Mouse (Mus musculus) MEL (cell line): ENCODE measurements around the gene C2cd4b. TPM values are rescaled to one million over a fixed set of nuclear protein-coding genes. Genes with fewer than 3 reads are reported as not detected.

Experiments
- DNase-seq: peaks from one replicate; pipeline ENCODE4 v3.0.0; 2011; ENCODE audit warnings: low read depth, low spot score
- H3K27ac ChIP-seq: 2 replicates; pipeline ENCODE4 v1.5.1; 2012; ENCODE audit warnings: low read depth, mild to moderate bottlenecking, control low read depth, low read length, moderate library complexity; ENCODE audit not compliant: control insufficient read depth
- H3K27me3 ChIP-seq, 2 experiments: fragments of 150-350 bp in 1 of 2; sonication (generic) in 1 of 2; 2 replicates each; pipeline ENCODE4 v1.6.1; 2012; ENCODE audit warnings: low read length in 2 of 2, mild to moderate bottlenecking in 2 of 2, improper control_type of control experiment in 1 of 2, moderate library complexity in 1 of 2; ENCODE audit not compliant: insufficient read depth in 2 of 2, control insufficient read depth in 1 of 2
- H3K36me3 ChIP-seq, 2 experiments: 2 replicates each; pipeline ENCODE4 v1.6.1; 2012 to 2014; ENCODE audit warnings: low read length in 2 of 2, improper control_type of control experiment in 1 of 2, inconsistent platforms in 1 of 2, mild to moderate bottlenecking in 1 of 2; ENCODE audit not compliant: insufficient read depth in 2 of 2, control insufficient read depth in 1 of 2
- H3K4me1 ChIP-seq, 2 experiments: fragments of 150-350 bp in 1 of 2; sonication (generic) in 1 of 2; 2 replicates each; pipeline ENCODE4 v1.6.1; 2012; ENCODE audit warnings: low read length in 2 of 2, improper control_type of control experiment in 1 of 2, mild to moderate bottlenecking in 1 of 2; ENCODE audit not compliant: insufficient read depth in 2 of 2, control insufficient read depth in 1 of 2
- H3K4me3 ChIP-seq, 2 experiments: fragments of 150-350 bp in 1 of 2; sonication (generic) in 1 of 2; 2 replicates each; pipeline ENCODE4 v1.5.1; 2012; ENCODE audit warnings: low read depth in 2 of 2, low read length in 2 of 2, mild to moderate bottlenecking in 2 of 2, moderate library complexity in 2 of 2, control low read depth in 1 of 2, improper control_type of control experiment in 1 of 2; ENCODE audit not compliant: control insufficient read depth in 1 of 2, insufficient read depth in 1 of 2
- H3K79me2 ChIP-seq: 2 replicates; pipeline ENCODE4 v1.6.1; 2012; ENCODE audit warnings: mild to moderate bottlenecking, low read length, moderate library complexity; ENCODE audit not compliant: control insufficient read depth, poor library complexity, insufficient read depth
- H3K9ac ChIP-seq: 2 replicates; pipeline ENCODE4 v1.6.1; 2012; ENCODE audit warnings: low read depth, mild to moderate bottlenecking, control low read depth, low read length, moderate library complexity; ENCODE audit not compliant: control insufficient read depth, poor library complexity, severe bottlenecking
- H3K9me3 ChIP-seq: fragments of 150-350 bp; sonication (generic); replicated peaks from 2 replicates; pipeline ENCODE4 v1.6.1; 2012; ENCODE audit warnings: mild to moderate bottlenecking, low read length, improper control_type of control experiment, moderate library complexity; ENCODE audit not compliant: insufficient read depth
- BHLHE40 ChIP-seq: IDR thresholded peaks from 2 replicates; pipeline ENCODE4 v1.6.1; 2012; ENCODE audit warnings: low read depth, mild to moderate bottlenecking, inconsistent platforms, low read length, improper control_type of control experiment, borderline replicate concordance
- CHD1 ChIP-seq: IDR thresholded peaks from 2 replicates; pipeline ENCODE4 v1.6.1; 2012; ENCODE audit warnings: low read depth, mild to moderate bottlenecking, inconsistent platforms, low read length, improper control_type of control experiment
- CTCF ChIP-seq, 3 experiments: IDR thresholded peaks in 2 of 3; conservative IDR thresholded peaks in 1 of 3; 2 replicates each; pipeline ENCODE4 v1.5.1; 2011 to 2012; ENCODE audit warnings: low read length in 3 of 3, low read depth in 2 of 3, mild to moderate bottlenecking in 2 of 3, improper control_type of control experiment in 1 of 3, inconsistent platforms in 1 of 3, mixed read lengths in 1 of 3, moderate library complexity in 1 of 3; ENCODE audit not compliant: control insufficient read depth in 1 of 3, insufficient read depth in 1 of 3, poor library complexity in 1 of 3, severe bottlenecking in 1 of 3
- E2F4 ChIP-seq: IDR thresholded peaks from 2 replicates; pipeline ENCODE4 v1.6.1; 2011; ENCODE audit warnings: low read depth, low read length, improper control_type of control experiment, borderline replicate concordance
- ETS1 ChIP-seq: IDR thresholded peaks from 2 replicates; pipeline ENCODE4 v1.6.1; 2012; ENCODE audit warnings: low read depth, mild to moderate bottlenecking, inconsistent platforms, low read length, improper control_type of control experiment, moderate library complexity
- GABPA ChIP-seq: IDR thresholded peaks from 2 replicates; pipeline ENCODE4 v1.6.1; 2012; ENCODE audit warnings: low read depth, mild to moderate bottlenecking, inconsistent platforms, low read length, improper control_type of control experiment, moderate library complexity
- JUND ChIP-seq: IDR thresholded peaks from 2 replicates; pipeline ENCODE4 v1.6.1; 2011; ENCODE audit warnings: low read depth, mild to moderate bottlenecking, improper control_type of control experiment, low read length
- KAT2A ChIP-seq: conservative IDR thresholded peaks from 2 replicates; pipeline ENCODE4 v1.6.1; 2012; ENCODE audit warnings: low read depth, low read length, improper control_type of control experiment, inconsistent platforms
- MAX ChIP-seq: IDR thresholded peaks from 2 replicates; pipeline ENCODE4 v1.6.1; 2011; ENCODE audit warnings: low read length, improper control_type of control experiment
- MAZ ChIP-seq: IDR thresholded peaks from 2 replicates; pipeline ENCODE4 v1.6.1; 2012; ENCODE audit warnings: low read depth, mild to moderate bottlenecking, inconsistent platforms, low read length, improper control_type of control experiment
- MEF2A ChIP-seq: IDR thresholded peaks from 2 replicates; pipeline ENCODE4 v1.6.1; 2014; ENCODE audit warnings: low read depth, mild to moderate bottlenecking, inconsistent platforms, low read length, improper control_type of control experiment; ENCODE audit not compliant: poor library complexity, insufficient replicate concordance, severe bottlenecking; ENCODE audit errors: extremely low read depth
- MXI1 ChIP-seq: IDR thresholded peaks from 2 replicates; pipeline ENCODE4 v1.6.1; 2011; ENCODE audit warnings: mild to moderate bottlenecking, low read depth, low read length, improper control_type of control experiment
- MYB ChIP-seq: IDR thresholded peaks from 2 replicates; pipeline ENCODE4 v1.6.1; 2011; ENCODE audit warnings: mild to moderate bottlenecking, low read depth, low read length, improper control_type of control experiment
- MYC ChIP-seq: IDR thresholded peaks from 2 replicates; pipeline ENCODE4 v1.6.1; 2011; ENCODE audit warnings: low read depth, mild to moderate bottlenecking, low read length, improper control_type of control experiment, moderate library complexity
- NELFE ChIP-seq: IDR thresholded peaks from 2 replicates; pipeline ENCODE4 v1.6.1; 2011; ENCODE audit warnings: low read depth, low read length, improper control_type of control experiment
- POLR2A ChIP-seq, 2 experiments: IDR thresholded peaks; 2 replicates each; pipeline ENCODE4 v1.6.1; 2011 to 2012; ENCODE audit warnings: low read length in 2 of 2, mild to moderate bottlenecking in 2 of 2, control low read depth in 1 of 2, improper control_type of control experiment in 1 of 2, low read depth in 1 of 2, moderate library complexity in 1 of 2; ENCODE audit not compliant: control insufficient read depth in 1 of 2, insufficient read depth in 1 of 2, poor library complexity in 1 of 2
- POLR2AphosphoS2 ChIP-seq: IDR thresholded peaks from 2 replicates; pipeline ENCODE4 v1.6.1; 2011; ENCODE audit warnings: low read length, improper control_type of control experiment
- RAD21 ChIP-seq: IDR thresholded peaks from 2 replicates; pipeline ENCODE4 v1.6.1; 2011; ENCODE audit warnings: mild to moderate bottlenecking, low read depth, low read length, improper control_type of control experiment
- RCOR1 ChIP-seq: IDR thresholded peaks from 2 replicates; pipeline ENCODE4 v1.6.1; 2012; ENCODE audit warnings: low read depth, mild to moderate bottlenecking, inconsistent platforms, low read length, improper control_type of control experiment
- SIN3A ChIP-seq: IDR thresholded peaks from 2 replicates; pipeline ENCODE4 v1.6.1; 2012; ENCODE audit warnings: low read length, improper control_type of control experiment, inconsistent platforms
- TAL1 ChIP-seq: IDR thresholded peaks from 2 replicates; pipeline ENCODE4 v1.6.1; 2012; ENCODE audit warnings: mild to moderate bottlenecking, inconsistent platforms, low read length, moderate library complexity, mixed read lengths
- TBP ChIP-seq: IDR thresholded peaks from 2 replicates; pipeline ENCODE4 v1.8.0; 2011; ENCODE audit warnings: low read depth, low read length, improper control_type of control experiment
- USF2 ChIP-seq, 2 experiments: IDR thresholded peaks; 2 replicates each; pipeline ENCODE4 v1.6.1; 2011 to 2012; ENCODE audit warnings: improper control_type of control experiment in 2 of 2, low read length in 2 of 2, borderline replicate concordance in 1 of 2, inconsistent platforms in 1 of 2, low read depth in 1 of 2, mild to moderate bottlenecking in 1 of 2; ENCODE audit not compliant: insufficient read depth in 1 of 2
- ZC3H11A ChIP-seq: IDR thresholded peaks from 2 replicates; pipeline ENCODE4 v1.6.1; 2012; ENCODE audit warnings: low read depth, mild to moderate bottlenecking, inconsistent platforms, low read length, improper control_type of control experiment
- ZNF384 ChIP-seq: IDR thresholded peaks from 2 replicates; pipeline ENCODE4 v1.6.1; 2012; ENCODE audit warnings: low read depth, mild to moderate bottlenecking, inconsistent platforms, low read length, improper control_type of control experiment
- polyA plus RNA-seq, 2 experiments: library from polyadenylated mRNA; stranded (reverse) in 1 of 2; unstranded in 1 of 2; fragments of >175 nt in 1 of 2; fragments of >200 nt in 1 of 2; gene quantifications; 2 replicates each; pipeline versions ENCODE4 v1.2.1 to v1.2.4; 2012; ENCODE audit warnings: low replicate concordance in 2 of 2, low read depth in 1 of 2; ENCODE audit not compliant: insufficient read length in 2 of 2, insufficient read depth in 1 of 2, missing spikeins in 1 of 2
- total RNA-seq: library from RNA; depleted of rRNA; stranded (reverse); fragments of 300-350 nt; gene quantifications from 2 replicates; pipeline ENCODE4 v1.2.3, GENCODE M21; 2012

C2cd4b gene
- total and polyA plus RNA-seq, 3 experiments, result not detected

GRCm38 (mm10) chr9:67722378-67722777 is 36.9 kb upstream of the C2cd4b start:
- H3K36me3 ChIP-seq, result no peaks in the 10 kb centered on the region
- DNase-seq, result no peak

GRCm38 (mm10) chr9:67725196-67725595 is 34.0 kb upstream of the C2cd4b start:
- Histone ChIP-seq H3K9ac (no peak overlapping the region), H3K79me2 (no peaks in the 10 kb centered on the region), H3K4me1 (no peaks in the 10 kb centered on the region), H3K4me3 (no peak overlapping the region), H3K9me3 (no peaks in the 10 kb centered on the region), H3K27ac (no peak overlapping the region), H3K36me3 (no peaks in the 10 kb centered on the region), H3K27me3 (no peaks in the 10 kb centered on the region)
- DNase-seq, result no peak
- TF ChIP-seq BHLHE40 (no peak), MYC (no peak), ETS1 (no peak), MXI1 (no peak), CTCF (IDR thresholded peaks at IDR 0.05 in 2 of 3, conservative IDR thresholded peaks at IDR 0.05 in 1 of 3; ENCODE audit: control insufficient read depth in 1 of 3, insufficient read depth in 1 of 3, low read depth in 2 of 3, low read length in 3 of 3, poor library complexity in 1 of 3, severe bottlenecking in 1 of 3) (no peak), RAD21 (no peak), POLR2A (IDR thresholded peaks at IDR 0.05; ENCODE audit: control insufficient read depth in 1 of 2, insufficient read depth in 1 of 2, low read depth in 1 of 2, low read length in 2 of 2, poor library complexity in 1 of 2) (no peak), GABPA (no peak), USF2 (IDR thresholded peaks at IDR 0.05; ENCODE audit: borderline replicate concordance in 1 of 2, insufficient read depth in 1 of 2, low read depth in 1 of 2, low read length in 2 of 2) (no peak), MAX (no peak), KAT2A (no peak), TAL1 (no peak), POLR2AphosphoS2 (no peak), RCOR1 (no peak), MAZ (no peak), SIN3A (no peak), JUND (no peak)

More at GRCm38 (mm10) chr9:67722378-67722777, 36.9 kb upstream of the C2cd4b start:
- H3K4me3 ChIP-seq, result no peak overlapping the region
- no peaks in the 10 kb centered on the region for H3K4me1 ChIP-seq
- H3K27me3 ChIP-seq, result no peaks in the 10 kb centered on the region
- no peaks in the 10 kb centered on the region for H3K79me2 ChIP-seq
- H3K9ac ChIP-seq, result no peak overlapping the region
- no peaks in the 10 kb centered on the region for H3K9me3 ChIP-seq
- TF ChIP-seq SIN3A (no peak), ZNF384 (no peak), TBP (no peak), MEF2A (no peak), POLR2AphosphoS2 (no peak), USF2 (IDR thresholded peaks at IDR 0.05; ENCODE audit: borderline replicate concordance in 1 of 2, insufficient read depth in 1 of 2, low read depth in 1 of 2, low read length in 2 of 2) (no peak), E2F4 (no peak), ZC3H11A (no peak), CHD1 (no peak), NELFE (no peak), TAL1 (no peak), RCOR1 (no peak), MYB (no peak)
- no peak overlapping the region for H3K27ac ChIP-seq
